Mouse (Mus musculus) liver, postnatal 0 days (tissue): ENCODE measurements around the gene Bag6.

ENCODE experiments used
- CTCF ChIP-seq: sonication (generic); IDR thresholded peaks from 2 replicates; pipeline ENCODE4 v1.5.1; 2016; ENCODE audit warnings: antibody characterized with exemption, low read depth
- EP300 ChIP-seq: IDR thresholded peaks from 2 replicates; pipeline ENCODE4 v1.6.1; 2016; ENCODE audit warnings: antibody characterized with exemption, low read depth, mild to moderate bottlenecking

DNA sequence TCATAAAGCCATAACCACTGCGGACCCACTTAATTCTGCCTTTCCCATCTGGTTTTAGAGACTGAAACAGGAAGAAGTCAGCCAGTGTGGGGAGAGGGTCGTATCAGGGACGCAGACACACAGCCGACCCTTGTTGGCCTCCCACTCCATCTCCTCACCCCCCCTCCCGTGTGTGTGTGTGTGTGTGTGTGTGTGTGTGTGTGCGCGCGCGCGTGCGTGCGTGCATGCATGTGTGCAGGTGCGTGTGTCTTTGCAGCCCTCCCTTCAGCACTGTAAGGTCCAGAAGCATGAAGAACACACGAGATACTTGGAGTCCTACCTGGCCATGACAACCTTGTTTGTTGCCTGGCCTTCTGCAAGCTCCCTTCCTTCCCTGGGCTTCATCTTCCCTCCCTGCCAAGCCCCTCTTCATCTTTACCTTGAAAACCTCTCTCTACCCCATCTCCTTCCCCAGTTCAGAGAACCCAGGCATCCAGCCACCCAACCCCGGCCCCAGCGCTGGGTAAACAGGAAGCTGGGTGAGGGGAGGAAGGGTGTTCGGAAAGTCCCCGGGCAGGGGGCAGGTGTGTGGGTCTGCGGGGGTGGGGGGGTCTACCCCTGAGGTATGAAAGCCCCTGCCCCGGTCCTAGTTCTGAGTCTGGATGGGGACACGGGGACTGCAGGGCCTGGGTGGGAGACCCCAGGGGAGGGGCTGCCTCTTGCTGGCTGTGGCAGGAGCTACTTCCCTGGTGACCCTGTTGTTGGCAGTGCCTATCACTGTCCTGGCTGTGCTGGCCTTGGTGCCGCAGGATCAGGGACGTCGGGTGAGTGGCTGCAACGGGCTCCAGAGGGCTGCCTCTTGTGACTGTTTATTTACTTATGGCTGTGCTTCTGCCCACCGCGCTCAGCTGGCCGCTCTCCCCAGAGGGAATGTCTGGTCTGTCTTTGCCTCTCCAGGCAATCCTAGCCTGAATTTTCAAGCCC is 59.2 kb downstream of the Bag6 start, which contains the start of gene Ltb:
- TF ChIP-seq EP300: no peak
- no peak for TF ChIP-seq CTCF
